Mouse (Mus musculus): Measurements from ENCODE around the gene Mettl6. TPM values are rescaled to one million over a fixed set of nuclear protein-coding genes. Genes with fewer than 3 reads are reported as not detected.

The Mettl6 gene
- polyA plus RNA-seq, 1 experiment, result 2.9 TPM

DNA sequence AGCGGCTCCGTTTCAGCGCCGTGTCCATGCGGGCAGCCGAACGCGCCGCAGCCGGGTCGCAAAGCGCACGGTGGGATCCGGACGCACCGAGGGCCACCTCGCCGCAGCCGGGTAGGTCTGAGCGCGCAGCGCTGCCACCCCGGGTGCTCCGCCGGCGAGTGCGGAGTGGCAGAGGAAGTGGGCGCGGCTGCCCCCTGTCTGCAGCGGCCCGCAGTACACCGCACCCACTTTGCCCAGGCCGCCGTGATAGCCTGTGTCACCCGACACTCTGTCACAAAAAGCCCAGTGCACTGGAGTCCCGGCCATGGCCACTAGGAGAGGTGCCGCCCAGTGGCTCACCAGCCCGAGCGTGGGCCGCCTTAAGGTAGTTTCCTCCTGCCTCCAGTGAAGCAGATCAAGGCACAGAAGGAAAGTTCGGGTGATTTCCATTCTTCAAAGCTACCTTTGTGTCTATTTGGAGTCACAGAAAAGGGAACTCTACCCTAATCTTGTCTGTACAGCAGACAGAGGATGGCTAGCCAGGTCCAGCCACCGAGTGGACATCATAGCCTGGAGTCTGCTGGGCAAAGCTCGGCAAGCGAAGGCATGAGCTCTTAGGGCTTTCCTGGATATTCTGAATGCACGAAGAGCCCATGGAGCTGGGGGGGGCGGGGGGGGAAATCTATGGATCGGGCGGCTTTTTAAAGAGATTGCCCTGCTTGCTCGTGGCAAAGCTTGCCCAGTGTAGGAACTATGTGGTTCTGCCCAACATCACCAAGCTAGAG, 58.7 kb downstream of the Mettl6 start, which contains the start of gene Sh3bp5:
Gene Sh3bp5, minus strand, starts transcription at position 149 of the 764 bp plus-strand sequence.
- H3K9me3 ChIP-seq, result no peaks in the 10 kb centered on the region
- no peaks in the 10 kb centered on the region for H3K36me3 ChIP-seq (replicated peaks; ENCODE audit: low read length)
- peak within 1 kb of the TSS; percentile 94 for H3K4me3 ChIP-seq (replicated peaks)
- TF ChIP-seq GATA1 (IDR thresholded peaks at IDR 0.05; ENCODE audit: borderline replicate concordance, low read length) (no peak), FLI1 (IDR thresholded peaks at IDR 0.05; ENCODE audit: low read length) (no peak)
- H3K4me1 ChIP-seq, result peaks cover 38% of the 10 kb centered on the region
- H3K27me3 ChIP-seq (replicated peaks), result peaks cover 82% of the 10 kb centered on the region

DNA sequence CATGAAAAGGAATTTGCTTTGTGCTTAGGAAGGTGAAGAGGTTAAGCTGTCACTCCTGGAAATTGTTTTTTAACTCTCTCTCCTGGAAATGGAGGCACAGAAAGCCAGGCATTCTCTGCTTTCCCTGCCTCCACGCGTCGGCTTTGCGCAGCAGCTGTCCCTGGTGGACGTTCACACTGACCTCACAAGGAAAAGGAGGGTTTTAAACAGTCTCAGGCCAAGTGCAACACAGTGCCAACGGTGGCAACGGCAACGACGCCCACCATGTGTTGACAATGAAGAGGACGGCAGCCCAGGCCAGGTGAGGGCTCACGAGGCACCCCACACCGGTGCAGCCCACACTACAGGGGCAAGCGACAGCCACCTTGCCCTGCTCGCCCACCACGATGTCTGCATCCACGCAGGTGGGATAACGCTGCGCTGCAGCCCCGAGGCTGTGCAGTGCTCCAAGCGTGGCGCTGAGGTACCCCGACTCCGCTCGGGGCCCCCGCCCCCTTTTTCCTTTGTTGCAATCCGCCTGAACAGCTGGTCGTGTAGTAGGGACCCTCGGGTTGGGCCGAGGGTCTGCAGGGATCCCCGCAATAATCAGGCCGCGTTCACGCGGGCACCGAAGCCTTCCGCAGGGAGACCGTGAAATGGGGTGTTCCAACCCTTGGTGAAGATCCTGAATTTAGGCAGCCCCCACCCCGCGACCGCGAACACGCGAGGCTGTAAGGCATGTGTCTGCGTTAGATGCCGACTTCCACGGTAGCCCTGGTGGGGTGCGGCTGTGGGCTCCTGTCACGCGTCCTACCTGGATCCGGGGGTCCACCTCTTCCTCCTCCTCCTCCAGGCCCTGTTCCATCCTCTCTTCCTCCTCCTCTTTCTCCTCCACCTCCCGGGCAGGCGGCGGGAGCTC, 59.6 kb downstream of the Mettl6 start:
- no peaks in the 10 kb centered on the region for H3K9me3 ChIP-seq
- TF ChIP-seq FLI1 (IDR thresholded peaks at IDR 0.05; ENCODE audit: low read length) (no peak), GATA1 (IDR thresholded peaks at IDR 0.05; ENCODE audit: borderline replicate concordance, low read length) (no peak)
- H3K27me3 ChIP-seq (replicated peaks), result peaks cover 86% of the 10 kb centered on the region
- peak overlapping the region; percentile 94 for H3K4me3 ChIP-seq (replicated peaks)
- H3K36me3 ChIP-seq (replicated peaks; ENCODE audit: low read length), result no peaks in the 10 kb centered on the region
- H3K4me1 ChIP-seq, result peaks cover 38% of the 10 kb centered on the region

DNA sequence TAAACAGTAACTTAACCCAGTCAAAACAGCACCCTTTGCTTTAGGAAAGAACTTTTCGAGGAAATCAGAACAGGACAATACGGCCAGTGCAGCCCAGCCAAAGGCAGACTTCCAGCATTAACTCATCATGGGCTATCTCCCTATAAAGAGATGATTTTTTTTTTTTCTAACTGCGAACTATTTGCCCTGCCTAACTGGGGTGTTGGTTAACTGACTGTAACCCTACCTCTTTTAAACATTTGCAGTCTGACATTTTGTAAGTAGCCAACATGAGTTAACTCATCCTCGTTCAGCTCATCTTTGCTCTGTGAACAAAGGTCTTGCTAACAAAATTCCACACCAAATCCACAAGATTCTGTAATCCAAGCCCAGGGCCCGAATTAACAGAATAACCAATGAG, 60.4 kb downstream of the Mettl6 start:
- no peak overlapping the region for H3K4me3 ChIP-seq (replicated peaks)

DNA sequence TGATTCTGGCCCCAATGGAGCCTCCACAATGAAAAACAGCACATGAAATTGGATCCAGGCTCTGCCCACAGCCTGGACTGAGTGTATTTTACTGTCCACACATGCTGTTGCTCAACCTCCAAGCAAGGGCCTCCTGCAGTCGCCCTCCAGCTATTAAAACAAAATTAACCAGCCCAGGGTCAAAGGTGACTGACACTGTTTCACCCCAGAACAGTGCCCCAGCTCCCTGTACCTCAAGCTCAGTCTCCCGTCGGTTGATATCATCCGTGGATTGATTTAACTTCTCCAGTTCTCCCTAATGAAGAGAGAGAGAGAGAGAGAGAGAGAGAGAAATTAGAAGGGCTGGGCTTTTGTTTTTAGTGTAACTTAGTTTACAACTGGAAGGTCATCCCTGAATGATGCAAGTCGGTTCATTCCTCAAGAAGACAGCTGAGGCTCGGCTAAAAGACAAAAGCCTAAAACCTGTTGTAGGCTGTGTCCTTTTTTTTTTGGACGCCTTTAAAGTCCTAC, 60.9 kb downstream of the Mettl6 start:
- Histone ChIP-seq H3K4me3 (replicated peaks) (no peak overlapping the region), H3K9me3 (no peaks in the 10 kb centered on the region), H3K27me3 (replicated peaks) (peaks cover 90% of the 10 kb centered on the region), H3K4me1 (peaks cover 38% of the 10 kb centered on the region), H3K36me3 (replicated peaks; ENCODE audit: low read length) (no peaks in the 10 kb centered on the region)
- no peak for TF ChIP-seq GATA1 (IDR thresholded peaks at IDR 0.05; ENCODE audit: borderline replicate concordance, low read length)
- TF ChIP-seq FLI1 (IDR thresholded peaks at IDR 0.05; ENCODE audit: low read length), result no peak

More for the DNA sequence above, 60.4 kb downstream of the Mettl6 start:
- Histone ChIP-seq H3K9me3 (no peaks in the 10 kb centered on the region), H3K27me3 (replicated peaks) (peaks cover 90% of the 10 kb centered on the region), H3K4me1 (peaks cover 38% of the 10 kb centered on the region), H3K36me3 (replicated peaks; ENCODE audit: low read length) (no peaks in the 10 kb centered on the region)
- TF ChIP-seq GATA1 (IDR thresholded peaks at IDR 0.05; ENCODE audit: borderline replicate concordance, low read length) (no peak), FLI1 (IDR thresholded peaks at IDR 0.05; ENCODE audit: low read length) (no peak)

DNA sequence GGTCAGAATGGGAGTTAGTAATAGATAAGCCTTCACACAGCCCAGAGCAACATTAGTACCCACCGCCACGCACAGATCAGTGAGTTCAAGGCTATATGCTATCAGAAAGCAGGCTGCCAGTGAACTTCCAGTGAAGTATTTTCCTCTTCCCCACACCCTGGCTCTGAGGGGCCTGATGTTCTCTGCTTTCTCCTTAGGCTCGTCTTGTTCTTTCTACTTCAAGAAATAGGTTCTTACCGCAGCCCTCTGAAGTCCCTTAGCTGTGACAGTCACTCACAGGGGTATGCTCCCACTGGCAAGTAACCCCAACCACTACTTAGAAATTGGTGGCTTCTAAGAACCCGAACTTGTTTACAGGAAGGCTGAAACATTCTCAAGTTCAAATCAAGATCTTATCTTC, 61.7 kb downstream of the Mettl6 start:
- no peaks in the 10 kb centered on the region for H3K36me3 ChIP-seq (replicated peaks; ENCODE audit: low read length)
- no peak overlapping the region for H3K4me3 ChIP-seq (replicated peaks)
- peaks cover 91% of the 10 kb centered on the region for H3K27me3 ChIP-seq (replicated peaks)
- H3K4me1 ChIP-seq, result peaks cover 38% of the 10 kb centered on the region
- no peaks in the 10 kb centered on the region for H3K9me3 ChIP-seq
- TF ChIP-seq GATA1 (IDR thresholded peaks at IDR 0.05; ENCODE audit: borderline replicate concordance, low read length) (no peak), FLI1 (IDR thresholded peaks at IDR 0.05; ENCODE audit: low read length) (no peak)

DNA sequence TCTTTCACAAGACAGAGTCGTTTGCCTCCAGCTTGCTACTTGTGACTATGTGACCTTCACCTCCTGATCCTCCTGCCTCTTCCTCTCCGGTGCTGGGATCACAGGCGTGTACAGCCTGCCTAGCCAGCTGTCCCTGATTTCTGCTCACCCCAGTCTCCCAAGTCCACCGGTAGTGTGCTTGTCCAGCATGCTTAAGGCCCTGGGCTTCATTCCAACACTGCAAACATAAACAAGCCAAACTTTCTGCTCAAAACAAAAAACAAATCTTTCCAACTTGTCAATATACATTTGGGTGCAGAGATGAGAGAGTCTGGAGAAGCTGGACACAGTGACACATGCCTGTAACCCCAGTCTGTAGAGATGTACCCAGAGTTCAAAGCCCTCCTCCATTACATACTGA, 62.4 kb downstream of the Mettl6 start:
- no peaks in the 10 kb centered on the region for H3K36me3 ChIP-seq (replicated peaks; ENCODE audit: low read length)

DNA sequence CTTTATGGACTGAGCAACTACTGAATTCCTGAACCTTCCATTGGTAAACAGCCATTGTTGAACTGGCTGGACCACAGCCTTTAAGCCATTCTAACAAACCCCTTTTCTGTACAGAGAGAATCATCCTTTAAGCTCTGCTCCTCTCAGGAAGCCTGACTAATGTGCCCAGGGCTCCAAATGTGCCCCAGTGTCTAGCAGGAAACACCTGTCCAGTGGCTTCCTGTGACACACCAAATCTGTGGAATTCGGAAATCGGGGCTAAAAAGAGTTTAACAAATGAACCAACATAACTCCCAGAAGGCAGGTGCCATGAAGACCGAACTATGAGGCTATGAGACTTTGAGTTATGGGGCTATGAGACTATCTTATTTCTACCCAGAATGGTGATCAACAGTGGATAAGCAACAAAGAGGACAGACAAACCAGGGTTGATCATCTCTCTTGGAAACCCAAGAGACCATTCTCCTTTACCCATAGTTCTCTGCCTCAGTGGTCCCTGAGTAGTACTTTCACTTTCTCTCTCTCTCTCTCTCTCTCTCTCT, 63.0 kb downstream of the Mettl6 start:
- TF ChIP-seq FLI1 (IDR thresholded peaks at IDR 0.05; ENCODE audit: low read length) (no peak), GATA1 (IDR thresholded peaks at IDR 0.05; ENCODE audit: borderline replicate concordance, low read length) (no peak)
- Histone ChIP-seq H3K4me3 (replicated peaks) (peak overlapping the region; percentile 82), H3K36me3 (replicated peaks; ENCODE audit: low read length) (no peaks in the 10 kb centered on the region), H3K4me1 (peaks cover 38% of the 10 kb centered on the region), H3K9me3 (no peaks in the 10 kb centered on the region), H3K27me3 (replicated peaks) (peaks cover 91% of the 10 kb centered on the region)

More for the DNA sequence above, 62.4 kb downstream of the Mettl6 start:
- H3K27me3 ChIP-seq (replicated peaks), result peaks cover 91% of the 10 kb centered on the region
- TF ChIP-seq FLI1 (IDR thresholded peaks at IDR 0.05; ENCODE audit: low read length) (no peak), GATA1 (IDR thresholded peaks at IDR 0.05; ENCODE audit: borderline replicate concordance, low read length) (no peak)
- H3K4me3 ChIP-seq (replicated peaks), result peak overlapping the region; percentile 89
- no peaks in the 10 kb centered on the region for H3K9me3 ChIP-seq
- peaks cover 38% of the 10 kb centered on the region for H3K4me1 ChIP-seq

DNA sequence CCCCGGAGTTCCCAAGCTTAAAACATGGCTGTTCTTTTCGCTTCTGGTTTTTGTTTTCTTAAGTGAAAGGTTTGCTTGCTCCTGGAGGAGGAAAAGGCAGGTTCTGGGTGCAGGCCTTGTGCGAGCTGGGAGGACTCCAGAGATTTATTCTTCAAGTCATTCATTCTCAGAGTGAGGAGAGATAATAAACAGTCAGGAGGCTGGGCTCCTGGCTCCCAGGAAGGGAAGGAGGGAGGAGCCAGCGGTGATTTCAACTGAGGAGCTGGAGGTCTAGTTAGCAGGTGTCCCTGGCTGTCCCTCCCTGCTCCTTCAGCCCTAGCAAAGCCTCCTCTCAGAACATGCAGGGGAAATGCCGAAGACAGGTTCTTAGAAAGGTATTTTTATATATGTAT, 65.8 kb downstream of the Mettl6 start:
- Histone ChIP-seq H3K4me3 (replicated peaks) (no peak overlapping the region), H3K9me3 (no peaks in the 10 kb centered on the region), H3K27me3 (replicated peaks) (peaks cover 87% of the 10 kb centered on the region), H3K36me3 (replicated peaks; ENCODE audit: low read length) (no peaks in the 10 kb centered on the region), H3K4me1 (peaks cover 19% of the 10 kb centered on the region)
- TF ChIP-seq GATA1 (IDR thresholded peaks at IDR 0.05; ENCODE audit: borderline replicate concordance, low read length), result no peak
- TF ChIP-seq FLI1 (IDR thresholded peaks at IDR 0.05; ENCODE audit: low read length), result no peak

DNA sequence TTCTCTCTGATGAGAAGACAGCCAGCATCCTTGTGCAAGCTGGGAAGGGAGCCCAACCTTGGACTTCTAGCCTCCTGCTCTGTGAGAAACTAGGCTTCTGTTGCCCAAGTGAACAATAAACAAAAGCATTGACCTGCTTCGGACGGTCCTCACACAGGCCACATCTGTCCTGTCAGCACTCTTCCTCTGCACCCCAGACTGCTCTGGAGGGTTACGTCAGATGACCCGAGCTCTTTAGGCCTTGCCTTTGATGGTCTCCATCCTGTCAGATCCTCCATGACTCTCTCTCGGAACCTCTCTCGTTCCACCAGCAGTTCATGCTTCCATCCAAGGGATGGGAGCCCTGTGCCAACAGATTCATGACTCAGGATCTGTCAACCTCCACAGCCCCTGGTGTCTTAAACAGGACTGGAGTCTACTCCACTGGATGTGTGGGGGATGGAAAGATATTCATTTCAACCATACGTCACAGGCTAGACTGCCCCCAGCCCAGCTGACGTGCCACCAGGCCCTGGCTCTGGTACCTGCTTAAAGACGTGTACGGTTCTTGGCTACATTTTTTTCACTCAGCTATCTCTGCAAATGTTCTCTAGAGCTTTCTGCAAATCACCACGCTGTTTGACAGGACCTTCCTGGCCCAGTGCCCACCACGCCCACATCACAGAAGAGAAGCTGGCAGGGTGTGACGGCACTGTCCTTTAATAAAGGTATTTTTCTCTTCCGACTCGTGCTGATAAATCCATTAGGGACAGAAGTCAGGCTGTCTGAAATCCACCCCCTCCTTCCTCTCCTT, 66.4 kb downstream of the Mettl6 start:
- Histone ChIP-seq H3K27me3 (replicated peaks) (peaks cover 87% of the 10 kb centered on the region), H3K4me3 (replicated peaks) (no peak overlapping the region), H3K36me3 (replicated peaks; ENCODE audit: low read length) (no peaks in the 10 kb centered on the region), H3K9me3 (no peaks in the 10 kb centered on the region), H3K4me1 (peaks cover 20% of the 10 kb centered on the region)
- TF ChIP-seq GATA1 (IDR thresholded peaks at IDR 0.05; ENCODE audit: borderline replicate concordance, low read length) (no peak), FLI1 (IDR thresholded peaks at IDR 0.05; ENCODE audit: low read length) (no peak)

Other genes starting within 250 kb of the Mettl6 start
- 0.93 and 1.7 TPM in 2 replicates for gene Phf7, start 243.7 kb downstream of the Mettl6 start, polyA plus RNA-seq (2012; ENCODE audit: insufficient read depth, low replicate concordance)
- 52.1 and 63.2 TPM in 2 replicates for gene Bap1, start 243.6 kb downstream of the Mettl6 start, polyA plus RNA-seq (2012; ENCODE audit: insufficient read depth, low replicate concordance)
- 0.06 TPM in 1 of 2 replicates, not detected in the other for gene Dnah1, start 171.1 kb downstream of the Mettl6 start, polyA plus RNA-seq (2012; ENCODE audit: insufficient read depth, low replicate concordance)
- gene Capn7, start 158.4 kb downstream of the Mettl6 start, polyA plus RNA-seq (2012; ENCODE audit: insufficient read depth, low replicate concordance), result 0.60 and 1.9 TPM in 2 replicates
- gene Sh3bp5, start 59.0 kb downstream of the Mettl6 start, polyA plus RNA-seq (2012; ENCODE audit: insufficient read depth, low replicate concordance), result 2.2 TPM in 1 of 2 replicates, not detected in the other
- gene Eaf1, start 641 bp downstream of the Mettl6 start, polyA plus RNA-seq (2012; ENCODE audit: insufficient read depth, low replicate concordance), result 33.2 and 37.0 TPM in 2 replicates
- not detected in 2 replicates for gene Colq, start 96.3 kb upstream of the Mettl6 start, polyA plus RNA-seq (2012; ENCODE audit: insufficient read depth, low replicate concordance)
- not detected in 2 replicates for gene Gm49387, start 145.8 kb upstream of the Mettl6 start, polyA plus RNA-seq (2012; ENCODE audit: insufficient read depth, low replicate concordance)
- 2.2 and 10.5 TPM in 2 replicates for gene Btd, start 146.0 kb upstream of the Mettl6 start, polyA plus RNA-seq (2012; ENCODE audit: insufficient read depth, low replicate concordance)
- 2.9 TPM in 1 of 2 replicates, not detected in the other for gene Hacl1, start 146.2 kb upstream of the Mettl6 start, polyA plus RNA-seq (2012; ENCODE audit: insufficient read depth, low replicate concordance)